In the genomic region with DNA sequence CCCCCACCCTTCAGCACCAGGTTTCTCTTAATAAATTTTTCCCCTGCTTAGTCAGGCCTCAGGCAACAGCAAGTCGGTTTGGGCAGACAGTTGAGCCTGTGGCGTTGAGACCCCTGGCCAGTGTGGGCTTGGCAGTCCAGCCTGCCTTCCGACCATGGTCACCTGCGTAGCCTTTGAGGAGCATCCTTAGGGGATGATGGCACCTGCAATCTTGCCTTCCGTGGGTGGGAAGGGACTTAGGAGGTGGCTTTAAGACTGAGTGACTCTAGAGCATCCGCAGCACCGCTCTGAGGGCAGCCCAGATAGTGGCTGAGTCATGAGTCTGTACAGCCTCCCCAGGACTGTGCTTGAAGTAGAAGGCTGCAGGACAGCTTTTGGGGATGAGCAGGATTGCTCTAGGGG, we compare ENCODE assay signal across 9 mouse cellular contexts. TPM values are rescaled to one million over a fixed set of nuclear protein-coding genes. Genes with fewer than 3 reads are reported as not detected.
DNase-seq lines count a peak whose midpoint lies in the region; ATAC-seq and TF ChIP-seq lines count a peak whose summit lies in the region.
"Had no signal": no experiment of that assay in that cellular context is flagged by ENCODE, and none has a peak within 500 bp of the region (broad histone marks: within the 10 kb centered on the region; RNA-seq: fewer than 3 reads in every experiment).

No protein-coding gene starts in this region.

- peak overlapping the region; percentile 89 for H3K9ac ChIP-seq in kidney, embryonic 14.5 days (ENCODE audit: low read depth, low read length)
- H3K9ac ChIP-seq in ES-E14 (ENCODE audit: insufficient read depth, low read depth, low read length, poor library complexity, severe bottlenecking), result peak overlapping the region; percentile 60
- H3K9ac ChIP-seq in embryonic facial prominence, embryonic 12.5 days, result peak overlapping the region; percentile 81
- peak overlapping the region; percentile 84 for H3K9ac ChIP-seq in kidney, embryonic 16.5 days (replicated peaks; ENCODE audit: low read length)

- in situ Hi-C loops in ES-E14 (cut with MboI; ENCODE audit: low sequenced_read_pairs in 2 of 2, unreplicated experiment in 2 of 2), result no loop called here

- H3K36me3 ChIP-seq in kidney, embryonic 14.5 days (ENCODE audit: control insufficient read depth, insufficient read depth, low read length), result no peaks in the 10 kb centered on the region
- H3K36me3 ChIP-seq in ES-E14 (ENCODE audit: control insufficient read depth, insufficient read depth, low read length, poor library complexity, severe bottlenecking) (no peaks in the 10 kb centered on the region), myocyte (ENCODE audit: control insufficient read depth, insufficient read depth) (no peaks in the 10 kb centered on the region)
- H3K36me3 ChIP-seq in embryonic facial prominence, embryonic 12.5 days, result 0 out of 2 replicates have a peak, but pooled peaks cover 3% of the 10 kb centered on the region
- no peaks in the 10 kb centered on the region for H3K36me3 ChIP-seq in kidney, embryonic 16.5 days (ENCODE audit: insufficient read depth, low read length)

- no peaks in the 10 kb centered on the region for H3K79me2 ChIP-seq in myocyte (ENCODE audit: control insufficient read depth, insufficient read depth)

- H3K4me1 ChIP-seq in kidney, embryonic 14.5 days (ENCODE audit: control insufficient read depth, insufficient read depth, low read length), result peaks cover 6% of the 10 kb centered on the region; the same call in 1 of the 2 replicates
- no peaks in the 10 kb centered on the region; a peak in 1 of 4 replicates for H3K4me1 ChIP-seq in ES-E14 (ENCODE audit: control insufficient read depth in 2 of 2, insufficient read depth in 2 of 2, low read length in 2 of 2, poor library complexity in 1 of 2)
- 0 out of 2 replicates have a peak, but pooled peaks cover 1% of the 10 kb centered on the region for H3K4me1 ChIP-seq in embryonic facial prominence, embryonic 12.5 days
- peaks cover 18% of the 10 kb centered on the region for H3K4me1 ChIP-seq in kidney, embryonic 16.5 days (ENCODE audit: insufficient read depth, low read length)

- peak overlapping the region; percentile 91 for H3K4me2 ChIP-seq in kidney, embryonic 14.5 days (replicated peaks; ENCODE audit: low read depth, low read length)
- H3K4me2 ChIP-seq in embryonic facial prominence, embryonic 12.5 days (replicated peaks), result peak overlapping the region; percentile 89
- peak overlapping the region; percentile 85 for H3K4me2 ChIP-seq in kidney, embryonic 16.5 days (replicated peaks; ENCODE audit: low read depth, low read length)
- peak overlapping the region; percentile 92 for H3K4me2 ChIP-seq in myocyte (ENCODE audit: low read depth)

- TF ChIP-seq POLR2A in myocyte (IDR thresholded peaks at IDR 0.05; ENCODE audit: insufficient read length, low read depth), result no peak

- ATAC-seq in kidney, embryonic 14.5 days (ENCODE audit: low FRiP score, low TSS enrichment), result peak; percentile 13
- ATAC-seq in embryonic facial prominence, embryonic 12.5 days (ENCODE audit: insufficient number of reproducible peaks, insufficient read depth, low FRiP score, low TSS enrichment), result peak; percentile 11; the same call in 1 of the 2 replicates
- ATAC-seq in kidney, embryonic 16.5 days (ENCODE audit: low FRiP score, low TSS enrichment), result peak; percentile 37

- WGBS in kidney, embryonic 14.5 days, result 12% methylated on average over 7 of the region's 7 CpGs
- WGBS in embryonic facial prominence, embryonic 12.5 days, result 11% methylated on average over 7 of the region's 7 CpGs
- 12% methylated on average over 7 of the region's 7 CpGs for WGBS in kidney, embryonic 16.5 days

- peak overlapping the region; percentile 74 for H3K4me3 ChIP-seq in kidney, embryonic 14.5 days (ENCODE audit: low read length)
- H3K4me3 ChIP-seq in ES-E14 (ENCODE audit: insufficient read depth in 1 of 2, low read depth in 1 of 2, low read length in 2 of 2, poor library complexity in 1 of 2, severe bottlenecking in 1 of 2), result peak overlapping the region; percentile 65 to 68
- H3K4me3 ChIP-seq in embryonic facial prominence, embryonic 12.5 days, result peak overlapping the region; percentile 66
- H3K4me3 ChIP-seq in kidney, embryonic 16.5 days (ENCODE audit: low read length), result peak overlapping the region; percentile 66
- peak overlapping the region; percentile 39 for H3K4me3 ChIP-seq in myocyte

- H3K27me3 ChIP-seq in kidney, embryonic 14.5 days (ENCODE audit: control insufficient read depth, insufficient read depth, low read length), result no peaks in the 10 kb centered on the region
- no peaks in the 10 kb centered on the region for H3K27me3 ChIP-seq in embryonic facial prominence, embryonic 12.5 days
- H3K27me3 ChIP-seq in kidney, embryonic 16.5 days (ENCODE audit: insufficient read depth, low read length), result no peaks in the 10 kb centered on the region
- no peaks in the 10 kb centered on the region for H3K27me3 ChIP-seq in myocyte (ENCODE audit: control insufficient read depth, insufficient read depth, insufficient read length)

- H3K27ac ChIP-seq in kidney, embryonic 14.5 days (ENCODE audit: low read depth, low read length), result no peak overlapping the region
- H3K27ac ChIP-seq in ES-E14 (ENCODE audit: insufficient read depth, low read depth, low read length, poor library complexity, severe bottlenecking), result no peak overlapping the region
- H3K27ac ChIP-seq in embryonic facial prominence, embryonic 12.5 days, result 0 out of 2 replicates have a peak overlapping the region, but pooled peaks have one; percentile 43
- H3K27ac ChIP-seq in kidney, embryonic 16.5 days (ENCODE audit: low read length), result no peak overlapping the region

- no peak for DNase-seq in kidney, postnatal 36 days
- no peak for DNase-seq in ES-E14 (ENCODE audit: low read depth, low spot score)
- no peak for DNase-seq in ovary, postnatal 14 days (ENCODE audit: low spot score)
- DNase-seq in lung, postnatal 14 days, result no peak

- H3ac ChIP-seq in myocyte (ENCODE audit: control insufficient read depth, insufficient read length), result peak overlapping the region; percentile 40

- no peaks in the 10 kb centered on the region for H3K9me3 ChIP-seq in kidney, embryonic 14.5 days (ENCODE audit: control insufficient read depth, low read length)
- H3K9me3 ChIP-seq in ES-E14 (ENCODE audit: control insufficient read depth, insufficient read depth, low read depth, low read length), result no peaks in the 10 kb centered on the region
- no peaks in the 10 kb centered on the region for H3K9me3 ChIP-seq in embryonic facial prominence, embryonic 12.5 days
- H3K9me3 ChIP-seq in kidney, embryonic 16.5 days (ENCODE audit: low read length), result no peaks in the 10 kb centered on the region

TF ChIP-seq in ES-E14, 5 proteins besides CTCF, POLR2A, EP300 and RAD21:
- TF ChIP-seq ZNF384 (IDR thresholded peaks at IDR 0.05; ENCODE audit: low read depth, low read length), result no peak
- no peak for TF ChIP-seq HCFC1 (IDR thresholded peaks at IDR 0.05; ENCODE audit: borderline replicate concordance, insufficient read depth, low read length)
- TF ChIP-seq CHD2 (IDR thresholded peaks at IDR 0.05; ENCODE audit: low read depth, low read length), result no peak
- TF ChIP-seq MAFK (IDR thresholded peaks at IDR 0.05; ENCODE audit: insufficient read depth, low read depth, low read length), result no peak

TF ChIP-seq in myocyte, 11 proteins besides CTCF, POLR2A, EP300 and RAD21:
- TF ChIP-seq MYOG (IDR thresholded peaks at IDR 0.05; ENCODE audit: control insufficient read depth in 1 of 3, insufficient read depth in 1 of 3, insufficient read length in 2 of 3, low read depth in 2 of 3), result no peak
- TF ChIP-seq MAX (IDR thresholded peaks at IDR 0.05; ENCODE audit: low read depth), result no peak
- TF ChIP-seq SRF (IDR thresholded peaks at IDR 0.05; ENCODE audit: control insufficient read depth, insufficient read length, low read depth), result no peak

RNA-seq across cellular contexts. Expression of gene Tcea2, which starts 0.6 kb away (rescaled TPM):
- 24.5 and 24.8 TPM in 2 replicates for polyA plus RNA-seq in kidney, embryonic 14.5 days (2014; fragmentation: Nextera tagmentation; extraction: Ambion mirVana)
- 11.4 and 23.0 TPM in 2 replicates for total RNA-seq in ES-E14 (2012; rRNA removed)
- polyA plus RNA-seq in embryonic facial prominence, embryonic 12.5 days (2016; fragmentation: Nextera tagmentation; extraction: Ambion mirVana), result 29.5 and 31.0 TPM in 2 replicates
- 29.3 and 29.9 TPM in 2 replicates for polyA plus RNA-seq in kidney, embryonic 16.5 days (2015; fragmentation: Nextera tagmentation; extraction: Ambion mirVana)
- 3.0 TPM for polyA plus RNA-seq in myocyte (2012; fragmentation: generic; extraction: Trizol)

RNA-seq across cellular contexts. Expression of gene Sox18, which starts 9.3 kb away (rescaled TPM):
- 36.8 and 40.5 TPM in 2 replicates for polyA plus RNA-seq in kidney, embryonic 14.5 days (2014; fragmentation: Nextera tagmentation; extraction: Ambion mirVana)
- total RNA-seq in ES-E14 (2012; rRNA removed), result 0.36 and 0.42 TPM in 2 replicates
- polyA plus RNA-seq in embryonic facial prominence, embryonic 12.5 days (2016; fragmentation: Nextera tagmentation; extraction: Ambion mirVana), result 38.5 and 43.7 TPM in 2 replicates
- polyA plus RNA-seq in kidney, embryonic 16.5 days (2015; fragmentation: Nextera tagmentation; extraction: Ambion mirVana), result 61.6 and 65.2 TPM in 2 replicates
- polyA plus RNA-seq in myocyte (2012; fragmentation: generic; extraction: Trizol), result 0.04 TPM
- total RNA-seq: hematopoietic stem cell, adult 5-6 weeks had no signal

RNA-seq across cellular contexts. Expression of gene Rgs19, which starts 13.1 kb away (rescaled TPM):
- polyA plus RNA-seq in kidney, embryonic 14.5 days (2014; fragmentation: Nextera tagmentation; extraction: Ambion mirVana), result 70.8 and 71.9 TPM in 2 replicates
- 27.3 and 31.7 TPM in 2 replicates for total RNA-seq in ES-E14 (2012; rRNA removed)
- 74.9 and 81.9 TPM in 2 replicates for polyA plus RNA-seq in embryonic facial prominence, embryonic 12.5 days (2016; fragmentation: Nextera tagmentation; extraction: Ambion mirVana)
- polyA plus RNA-seq in kidney, embryonic 16.5 days (2015; fragmentation: Nextera tagmentation; extraction: Ambion mirVana), result 67.7 and 72.1 TPM in 2 replicates
- 39.5 TPM for polyA plus RNA-seq in myocyte (2012; fragmentation: generic; extraction: Trizol)

RNA-seq across cellular contexts. Expression of gene Lkaaear1, which starts 17.5 kb away (rescaled TPM):
- not detected in 2 replicates for polyA plus RNA-seq in kidney, embryonic 14.5 days (2014; fragmentation: Nextera tagmentation; extraction: Ambion mirVana)
- not detected in 2 replicates for total RNA-seq in ES-E14 (2012; rRNA removed)
- not detected in 2 replicates for polyA plus RNA-seq in embryonic facial prominence, embryonic 12.5 days (2016; fragmentation: Nextera tagmentation; extraction: Ambion mirVana)
- not detected in 2 replicates for polyA plus RNA-seq in kidney, embryonic 16.5 days (2015; fragmentation: Nextera tagmentation; extraction: Ambion mirVana)
- polyA plus RNA-seq in myocyte (2012; fragmentation: generic; extraction: Trizol), result not detected
- total RNA-seq: hematopoietic stem cell, adult 5-6 weeks had no signal

RNA-seq across cellular contexts. Expression of gene Gm29797, which starts 23.9 kb away (rescaled TPM):
- 0.63 TPM in 1 of 2 replicates, not detected in the other for polyA plus RNA-seq in kidney, embryonic 14.5 days (2014; fragmentation: Nextera tagmentation; extraction: Ambion mirVana)
- 1.8 and 9.3 TPM in 2 replicates for total RNA-seq in ES-E14 (2012; rRNA removed)
- polyA plus RNA-seq in embryonic facial prominence, embryonic 12.5 days (2016; fragmentation: Nextera tagmentation; extraction: Ambion mirVana), result 0.32 TPM in 1 of 2 replicates, not detected in the other
- polyA plus RNA-seq in kidney, embryonic 16.5 days (2015; fragmentation: Nextera tagmentation; extraction: Ambion mirVana), result 0.21 and 0.49 TPM in 2 replicates
- not detected for polyA plus RNA-seq in myocyte (2012; fragmentation: generic; extraction: Trizol)
- total RNA-seq: hematopoietic stem cell, adult 5-6 weeks had no signal

Comparison
In these comparisons a context has a peak if more than half of its experiments do, and no peak if none do; other contexts are left out.
1. RNA of gene Sox18, which starts 9.3 kb away (polyA plus RNA-seq): 61.6 to 65.2 TPM in kidney, embryonic 16.5 days, 36.8 to 40.5 TPM in kidney, embryonic 14.5 days and 38.5 to 43.7 TPM in embryonic facial prominence, embryonic 12.5 days; 0.04 TPM in myocyte (single experiment); every median in the first group is over 10 times any median in the second.
2. Peak in every context shown above with its lines, with median percentiles within 50 percentile points of each other: ATAC-seq, H3K4me2 ChIP-seq, H3K4me3 ChIP-seq and H3K9ac ChIP-seq.